Mouse (Mus musculus) thymus, postnatal 10 days (tissue): ENCODE data around the gene Chst8.

Experiments used
- DNase-seq, 2 experiments: peaks; one replicate each; pipeline ENCODE4 v3.0.0; 2021; ENCODE audit warnings: low spot score in 2 of 2

Gene Chst8

GRCm38 (mm10) chr7:34812531-34813111 lies at the start of gene Chst8:
Chst8 (minus strand) TSS chr7:34812711.
- DNase-seq, result no peak

GRCm38 (mm10) chr7:34858291-34858690 lies 45.8 kb upstream of the Chst8 start:
- DNase-seq, result no peak

- no peak for DNase-seq
These were observed 42.4 kb upstream of the Chst8 start for GRCm38 (mm10) chr7:34854781-34855352.

GRCm38 (mm10) chr7:34853393-34853792 lies 40.9 kb upstream of the Chst8 start:
- DNase-seq, result no peak

- DNase-seq, result peak in 1 of 2 experiments; percentile 15
These were observed 37.1 kb upstream of the Chst8 start for GRCm38 (mm10) chr7:34849660-34850059.

GRCm38 (mm10) chr7:34848811-34849210 lies 36.3 kb upstream of the Chst8 start:
- DNase-seq, result no peak

- no peak for DNase-seq
These were observed 35.4 kb upstream of the Chst8 start for GRCm38 (mm10) chr7:34847900-34848299.

GRCm38 (mm10) chr7:34847410-34847809 lies 34.9 kb upstream of the Chst8 start:
- no peak for DNase-seq

GRCm38 (mm10) chr7:34838749-34839148 lies 26.2 kb upstream of the Chst8 start:
- no peak for DNase-seq

GRCm38 (mm10) chr7:34838231-34838630 lies 25.7 kb upstream of the Chst8 start:
- DNase-seq, result no peak

GRCm38 (mm10) chr7:34826255-34826909 lies 13.9 kb upstream of the Chst8 start:
- peak in 1 of 2 experiments; percentile 36 for DNase-seq

- DNase-seq, result no peak
These were observed 9.1 kb upstream of the Chst8 start for GRCm38 (mm10) chr7:34821587-34821986.

- DNase-seq, result no peak
These were observed 8.0 kb upstream of the Chst8 start for GRCm38 (mm10) chr7:34820554-34820953.

- no peak for DNase-seq
These were observed 7.3 kb upstream of the Chst8 start for GRCm38 (mm10) chr7:34819796-34820195.

- no peak for DNase-seq
These were observed 6.1 kb upstream of the Chst8 start for GRCm38 (mm10) chr7:34818660-34819059.

GRCm38 (mm10) chr7:34816981-34817380 lies 4.5 kb upstream of the Chst8 start:
- DNase-seq, result no peak

- DNase-seq, result no peak
These were observed 2.3 kb upstream of the Chst8 start for GRCm38 (mm10) chr7:34814801-34815200.

- no peak for DNase-seq
These were observed 682 bp downstream of the Chst8 start for GRCm38 (mm10) chr7:34811531-34812526.

- no peak for DNase-seq
These were observed 1.5 kb downstream of the Chst8 start for GRCm38 (mm10) chr7:34811060-34811459.

- no peak for DNase-seq
These were observed 6.2 kb downstream of the Chst8 start for GRCm38 (mm10) chr7:34806307-34806706.

- DNase-seq, result no peak
These were observed 6.8 kb downstream of the Chst8 start for GRCm38 (mm10) chr7:34805691-34806205.

GRCm38 (mm10) chr7:34805042-34805441 lies 7.5 kb downstream of the Chst8 start:
- no peak for DNase-seq
